Mouse (Mus musculus) limb, embryonic 14.5 days (tissue): ENCODE results near the gene Rap1gap. TPM values are rescaled to one million over a fixed set of nuclear protein-coding genes. Genes with fewer than 3 reads are reported as not detected.

Experiments
- ATAC-seq: fragments of 200-750 bp; cut with Nextera tagmentation; 2 replicates; pipeline ENCODE4 v1.8.0; 2017; ENCODE audit warnings: low read depth, moderate number of reproducible peaks, moderate TSS enrichment; ENCODE audit not compliant: low FRiP score
- DNase-seq: peaks from one replicate; pipeline ENCODE4 v3.0.0-alpha.2; 2015; ENCODE audit warnings: low spot score
- H3K27ac ChIP-seq: fragments of 300-500 bp; sonication (generic); replicated peaks from 2 replicates; pipeline ENCODE4 v1.5.1; 2014; ENCODE audit warnings: low read depth, mild to moderate bottlenecking, low read length, moderate library complexity, mixed read lengths
- H3K27me3 ChIP-seq: fragments of 300-500 bp; sonication (generic); 2 replicates; pipeline ENCODE4 v1.6.1; 2014; ENCODE audit warnings: low read length, mixed read lengths; ENCODE audit not compliant: control insufficient read depth, insufficient read depth
- H3K36me3 ChIP-seq: fragments of 300-500 bp; sonication (generic); 2 replicates; pipeline ENCODE4 v1.6.1; 2014; ENCODE audit warnings: mild to moderate bottlenecking, low read length, moderate library complexity, mixed read lengths; ENCODE audit not compliant: control insufficient read depth, insufficient read depth
- H3K4me1 ChIP-seq: fragments of 300-500 bp; sonication (generic); 2 replicates; pipeline ENCODE4 v1.6.1; 2014; ENCODE audit warnings: antibody characterized with exemption, low read length, mixed read lengths; ENCODE audit not compliant: control insufficient read depth, insufficient read depth
- H3K4me2 ChIP-seq: fragments of 300-500 bp; sonication (generic); replicated peaks from 2 replicates; pipeline ENCODE4 v1.6.1; 2014; ENCODE audit warnings: low read depth, mild to moderate bottlenecking, low read length, moderate library complexity; ENCODE audit not compliant: severe bottlenecking
- H3K4me3 ChIP-seq: fragments of 300-500 bp; sonication (generic); replicated peaks from 2 replicates; pipeline ENCODE4 v1.5.1; 2014; ENCODE audit warnings: low read length
- H3K9ac ChIP-seq: fragments of 300-500 bp; sonication (generic); 2 replicates; pipeline ENCODE4 v1.6.1; 2014; ENCODE audit warnings: mild to moderate bottlenecking, low read depth, low read length, moderate library complexity; ENCODE audit not compliant: severe bottlenecking
- H3K9me3 ChIP-seq: fragments of 300-500 bp; sonication (generic); 2 replicates; pipeline ENCODE4 v1.6.1; 2016; ENCODE audit warnings: low read length; ENCODE audit not compliant: control insufficient read depth
- POLR2A ChIP-seq: fragments of 200-500 bp; IDR thresholded peaks from 2 replicates; pipeline ENCODE4 v1.8.0; 2012; ENCODE audit warnings: inconsistent platforms, mild to moderate bottlenecking, moderate library complexity, borderline replicate concordance; ENCODE audit not compliant: insufficient read depth, insufficient read length; ENCODE audit errors: extremely low read depth
- WGBS: fragments of 180-500 bp; shearing (Covaris S2); extraction: QIAGEN DNeasy Blood & Tissue Kit; methylation state at CpG from one replicate; pipeline ENCODE4 v1.1.7; 2014; 5-methylcytosine and 5-hydroxymethylcytosine counted together
- polyA plus RNA-seq, 2 experiments: library from polyadenylated mRNA; depleted of rRNA in 1 of 2; stranded (reverse) in 1 of 2; unstranded in 1 of 2; fragments of >200 nt; fragmentation: Nextera tagmentation in 1 of 2; extraction: Ambion mirVana in 1 of 2; gene quantifications; 2 replicates each; pipeline versions ENCODE4 v1.2.1 to v1.2.3; 2012 to 2014

Rap1gap gene
- polyA plus RNA-seq, 2 experiments, result 11.9 to 35.2 TPM

- peaks cover 20% of the 10 kb centered on the region for H3K27me3 ChIP-seq
Measured at GRCm38 (mm10) chr4:137676700-137677484, 12.4 kb downstream of the Rap1gap start.

GRCm38 (mm10) chr4:137677906-137678305 lies 13.4 kb downstream of the Rap1gap start:
- ATAC-seq (no peak), DNase-seq (no peak)
- Histone ChIP-seq H3K27ac (no peak overlapping the region), H3K4me2 (no peak overlapping the region), H3K4me3 (no peak overlapping the region), H3K9ac (no peak overlapping the region), H3K27me3 (peaks cover 29% of the 10 kb centered on the region), H3K9me3 (no peaks in the 10 kb centered on the region), H3K4me1 (no peaks in the 10 kb centered on the region; the same call in 1 of the 2 replicates), H3K36me3 (no peaks in the 10 kb centered on the region)
- 77% methylated on average over 5 of the region's 5 CpGs for WGBS
- no peak for TF ChIP-seq POLR2A

More at GRCm38 (mm10) chr4:137676700-137677484, 12.4 kb downstream of the Rap1gap start:
- TF ChIP-seq POLR2A, result no peak
- no peaks in the 10 kb centered on the region; the same call in 1 of the 2 replicates for H3K4me1 ChIP-seq
- no peak overlapping the region for H3K4me2 ChIP-seq
- H3K9ac ChIP-seq, result no peak overlapping the region
- H3K27ac ChIP-seq, result no peak overlapping the region
- DNase-seq (no peak), ATAC-seq (no peak)
- H3K36me3 ChIP-seq, result no peaks in the 10 kb centered on the region
- no peak overlapping the region for H3K4me3 ChIP-seq
- 59% methylated on average over 13 of the region's 13 CpGs for WGBS
- H3K9me3 ChIP-seq, result no peaks in the 10 kb centered on the region

GRCm38 (mm10) chr4:137678568-137678967 lies 14.0 kb downstream of the Rap1gap start:
- Histone ChIP-seq H3K9me3 (no peaks in the 10 kb centered on the region), H3K4me1 (no peaks in the 10 kb centered on the region; the same call in 1 of the 2 replicates), H3K27ac (no peak overlapping the region), H3K9ac (no peak overlapping the region), H3K4me3 (no peak overlapping the region), H3K36me3 (no peaks in the 10 kb centered on the region), H3K27me3 (peaks cover 31% of the 10 kb centered on the region), H3K4me2 (no peak overlapping the region)
- WGBS, result 68% methylated on average over 9 of the region's 9 CpGs
- DNase-seq, result no peak
- ATAC-seq, result no peak
- no peak for TF ChIP-seq POLR2A

- no peak for TF ChIP-seq POLR2A
- H3K27me3 ChIP-seq, result peaks cover 31% of the 10 kb centered on the region
- WGBS, result 75% methylated on average over 2 of the region's 2 CpGs
- H3K36me3 ChIP-seq, result no peaks in the 10 kb centered on the region
- H3K9me3 ChIP-seq, result no peaks in the 10 kb centered on the region
- H3K4me2 ChIP-seq, result no peak overlapping the region
- no peak overlapping the region; the same call in 1 of the 2 replicates for H3K27ac ChIP-seq
- no peak overlapping the region for H3K4me3 ChIP-seq
- no peak for ATAC-seq
- DNase-seq, result peak; percentile 19
- no peak overlapping the region for H3K9ac ChIP-seq
- H3K4me1 ChIP-seq, result no peaks in the 10 kb centered on the region; the same call in 1 of the 2 replicates
Measured at GRCm38 (mm10) chr4:137679979-137680550, 15.5 kb downstream of the Rap1gap start.

- Histone ChIP-seq H3K27ac (no peak overlapping the region), H3K9me3 (no peaks in the 10 kb centered on the region), H3K4me2 (no peak overlapping the region), H3K9ac (no peak overlapping the region), H3K27me3 (peaks cover 31% of the 10 kb centered on the region), H3K4me1 (no peaks in the 10 kb centered on the region; the same call in 1 of the 2 replicates), H3K4me3 (no peak overlapping the region), H3K36me3 (no peaks in the 10 kb centered on the region)
- WGBS, result 18% methylated on average over 7 of the region's 7 CpGs
- no peak for TF ChIP-seq POLR2A
- no peak for ATAC-seq
- no peak for DNase-seq
Measured at GRCm38 (mm10) chr4:137680721-137681120, 16.2 kb downstream of the Rap1gap start.
